Mouse (Mus musculus) stomach, postnatal 0 days (tissue): Measurements from ENCODE around the gene Atcay.
"Not testable (repeated sequence)": the region's sequence is repeated elsewhere in the genome, so short reads cannot be mapped to it uniquely, and the experiment has no call there.

Experiments used
- CTCF ChIP-seq: IDR thresholded peaks from 2 replicates; pipeline ENCODE4 v1.5.1; 2016; ENCODE audit warnings: antibody characterized with exemption, low read depth, mild to moderate bottlenecking, moderate library complexity
- EP300 ChIP-seq: optimal IDR thresholded peaks from 2 replicates; pipeline ENCODE3; 2016; ENCODE audit warnings: antibody characterized with exemption

DNA sequence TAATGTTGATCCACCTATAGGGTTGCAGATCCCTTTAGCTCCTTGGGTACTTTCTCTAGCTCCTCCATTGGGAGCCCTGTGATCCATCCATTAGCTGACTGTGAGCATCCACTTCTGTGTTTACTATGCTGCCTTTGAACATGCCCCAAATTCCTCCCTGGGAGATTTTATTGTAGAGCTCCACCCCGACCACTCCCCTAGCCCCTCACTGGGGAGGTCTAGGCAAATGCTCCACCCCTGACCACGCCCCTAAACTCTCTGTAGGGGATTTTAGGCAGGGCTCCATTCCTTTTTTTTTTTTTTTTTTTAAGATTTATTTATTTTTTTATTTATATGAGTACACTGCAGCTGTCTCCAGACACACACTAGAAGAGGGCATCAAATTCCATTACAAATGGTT, 6.9 kb downstream of the Atcay start:
- TF ChIP-seq CTCF, EP300: not testable (repeated sequence)
